13 mouse cellular contexts compared by ENCODE assay signal in genomic region chr11:33193695-33194094, GRCm38 (mm10). TPM values are rescaled to one million over a fixed set of nuclear protein-coding genes. Genes with fewer than 3 reads are reported as not detected.
DNase-seq lines count a peak whose midpoint lies in the region; ATAC-seq lines count a peak whose summit lies in the region.
"Had no signal": no experiment of that assay in that cellular context is flagged by ENCODE, and none has a peak within 500 bp of the region (broad histone marks: within the 10 kb centered on the region; RNA-seq: fewer than 3 reads in every experiment).

No protein-coding gene starts in this region.

- H3K9me3 ChIP-seq in kidney, embryonic 14.5 days (ENCODE audit: control insufficient read depth, low read length): peaks cover 7% of the 10 kb centered on the region; the same call in 1 of the 2 replicates
- no peaks in the 10 kb centered on the region for H3K9me3 ChIP-seq in hindbrain, embryonic 15.5 days
- peaks cover 3% of the 10 kb centered on the region; the same call in 1 of the 2 replicates for H3K9me3 ChIP-seq in neural tube, embryonic 11.5 days (ENCODE audit: control insufficient read depth, low read length)
- H3K9me3 ChIP-seq: liver, embryonic 13.5 days had no signal

- no peak overlapping the region for H3K4me3 ChIP-seq in kidney, embryonic 14.5 days (ENCODE audit: low read length)
- no peak overlapping the region for H3K4me3 ChIP-seq in hindbrain, embryonic 15.5 days
- no peak overlapping the region for H3K4me3 ChIP-seq in neural tube, embryonic 11.5 days (ENCODE audit: low read depth, low read length)
- H3K4me3 ChIP-seq: liver, embryonic 13.5 days had no signal

- no peak overlapping the region for H3K9ac ChIP-seq in kidney, embryonic 14.5 days (ENCODE audit: low read depth, low read length)
- H3K9ac ChIP-seq in hindbrain, embryonic 15.5 days: no peak overlapping the region
- no peak overlapping the region for H3K9ac ChIP-seq in neural tube, embryonic 11.5 days (ENCODE audit: low read length)
- H3K9ac ChIP-seq: liver, embryonic 13.5 days had no signal

- H3K36me3 ChIP-seq in kidney, embryonic 14.5 days (ENCODE audit: control insufficient read depth, insufficient read depth, low read length): no peaks in the 10 kb centered on the region
- no peaks in the 10 kb centered on the region for H3K36me3 ChIP-seq in hindbrain, embryonic 15.5 days
- no peaks in the 10 kb centered on the region for H3K36me3 ChIP-seq in neural tube, embryonic 11.5 days (ENCODE audit: control insufficient read depth, insufficient read depth, low read length)
- H3K36me3 ChIP-seq: liver, embryonic 13.5 days had no signal

- ATAC-seq in kidney, embryonic 14.5 days (ENCODE audit: low FRiP score, low TSS enrichment): 0 out of 2 replicates have a peak, but pooled peaks have one; percentile 49
- ATAC-seq in hindbrain, embryonic 15.5 days (ENCODE audit: low FRiP score, low read depth): peak; percentile 52; the same call in 1 of the 2 replicates
- no peak for ATAC-seq in neural tube, embryonic 11.5 days (ENCODE audit: insufficient read depth, low FRiP score, low TSS enrichment)

- H3K27ac ChIP-seq in kidney, embryonic 14.5 days (ENCODE audit: low read depth, low read length): no peak overlapping the region
- no peak overlapping the region for H3K27ac ChIP-seq in hindbrain, embryonic 15.5 days (replicated peaks)
- no peak overlapping the region for H3K27ac ChIP-seq in neural tube, embryonic 11.5 days (ENCODE audit: low read depth, low read length)
- H3K27ac ChIP-seq: liver, embryonic 13.5 days had no signal

- H3K4me2 ChIP-seq in kidney, embryonic 14.5 days (replicated peaks; ENCODE audit: low read depth, low read length): no peak overlapping the region
- peak overlapping the region; percentile 3; the same call in 1 of the 2 replicates for H3K4me2 ChIP-seq in hindbrain, embryonic 15.5 days
- H3K4me2 ChIP-seq in neural tube, embryonic 11.5 days (ENCODE audit: low read depth): no peak overlapping the region
- H3K4me2 ChIP-seq: liver, embryonic 13.5 days had no signal

- H3K27me3 ChIP-seq in kidney, embryonic 14.5 days (ENCODE audit: control insufficient read depth, insufficient read depth, low read length): peaks cover 78% of the 10 kb centered on the region
- peaks cover 69% of the 10 kb centered on the region for H3K27me3 ChIP-seq in hindbrain, embryonic 15.5 days
- H3K27me3 ChIP-seq in neural tube, embryonic 11.5 days (ENCODE audit: control insufficient read depth, insufficient read depth, low read length): peaks cover 62% of the 10 kb centered on the region

- H3K4me1 ChIP-seq in kidney, embryonic 14.5 days (ENCODE audit: control insufficient read depth, insufficient read depth, low read length): no peaks in the 10 kb centered on the region
- peaks cover 6% of the 10 kb centered on the region; the same call in 1 of the 2 replicates for H3K4me1 ChIP-seq in hindbrain, embryonic 15.5 days (replicated peaks)
- H3K4me1 ChIP-seq in neural tube, embryonic 11.5 days (ENCODE audit: control insufficient read depth, insufficient read depth, low read length): no peaks in the 10 kb centered on the region
- H3K4me1 ChIP-seq: liver, embryonic 13.5 days had no signal

- WGBS in kidney, embryonic 14.5 days: 2% methylated on average over 12 of the region's 12 CpGs
- 1% methylated on average over 12 of the region's 12 CpGs for WGBS in hindbrain, embryonic 15.5 days
- WGBS in neural tube, embryonic 11.5 days: 4% methylated on average over 11 of the region's 12 CpGs

- DNase-seq in kidney, postnatal 36 days: no peak
- peak; percentile 68 for DNase-seq in embryo, embryonic 11 days
- peak; percentile 34 for DNase-seq in neural tube, embryonic 11.5 days (ENCODE audit: low spot score)
- no peak for DNase-seq in gastrocnemius, adult 8-10 months (ENCODE audit: low spot score in 2 of 2)
- DNase-seq in layer of hippocampus, adult 11-12 months (ENCODE audit: low spot score): no peak
- DNase-seq: adrenal gland, adult 2 months; cerebellum, adult 9-11 months; liver, embryonic 13.5 days; right cerebral cortex, adult 18-20 months had no signal

RNA-seq across cellular contexts. Expression of gene Tlx3, which starts 9.7 kb away (rescaled TPM):
- polyA plus RNA-seq in kidney, embryonic 14.5 days (2014; fragmentation: Nextera tagmentation; extraction: Ambion mirVana): 0.13 TPM in 1 of 2 replicates, not detected in the other
- polyA plus RNA-seq in hindbrain, embryonic 15.5 days (2015; fragmentation: Nextera tagmentation; extraction: Ambion mirVana): 15.0 and 18.1 TPM in 2 replicates
- polyA plus RNA-seq in neural tube, embryonic 11.5 days (2014; fragmentation: Nextera tagmentation; extraction: Ambion mirVana): 22.4 and 28.5 TPM in 2 replicates
- total RNA-seq in gastrocnemius, adult 8-10 months (2022): not detected
- total RNA-seq: layer of hippocampus, adult 8-10 months had no signal
- polyA plus RNA-seq: heart, postnatal 0 days; liver, embryonic 13.5 days had no signal

RNA-seq across cellular contexts. Expression of gene Npm1, which starts 30.7 kb away (rescaled TPM):
- polyA plus RNA-seq in kidney, embryonic 14.5 days (2014; fragmentation: Nextera tagmentation; extraction: Ambion mirVana): 1,562 and 1,907 TPM in 2 replicates
- 377 and 402 TPM in 2 replicates for polyA plus RNA-seq in hindbrain, embryonic 15.5 days (2015; fragmentation: Nextera tagmentation; extraction: Ambion mirVana)
- polyA plus RNA-seq in neural tube, embryonic 11.5 days (2014; fragmentation: Nextera tagmentation; extraction: Ambion mirVana): 1,037 and 1,076 TPM in 2 replicates
- total RNA-seq in gastrocnemius, adult 8-10 months (2022): 100 to 1,000 TPM; 118 to 161 (median 130) TPM

RNA-seq across cellular contexts. Expression of gene Fgf18, which starts 46.5 kb away (rescaled TPM):
- 3.0 and 4.0 TPM in 2 replicates for polyA plus RNA-seq in kidney, embryonic 14.5 days (2014; fragmentation: Nextera tagmentation; extraction: Ambion mirVana)
- polyA plus RNA-seq in hindbrain, embryonic 15.5 days (2015; fragmentation: Nextera tagmentation; extraction: Ambion mirVana): 7.1 and 7.4 TPM in 2 replicates
- polyA plus RNA-seq in neural tube, embryonic 11.5 days (2014; fragmentation: Nextera tagmentation; extraction: Ambion mirVana): 6.8 and 9.9 TPM in 2 replicates
- total RNA-seq in gastrocnemius, adult 8-10 months (2022): 1 to 10 TPM in 2 of 4 experiments, under 1 TPM in 2; 0.54 to 2.1 (median 0.94) TPM

Comparison
In these comparisons a context has a peak if more than half of its experiments do, and no peak if none do; other contexts are left out.
1. DNase-seq: peak in embryo, embryonic 11 days (single experiment) and neural tube, embryonic 11.5 days (single experiment); none in kidney, postnatal 36 days (0 of 2), gastrocnemius, adult 8-10 months (0 of 2) and layer of hippocampus, adult 11-12 months (single experiment).
2. RNA of gene Tlx3, which starts 9.7 kb away (polyA plus RNA-seq): 22.4 to 28.5 TPM in neural tube, embryonic 11.5 days and 15.0 to 18.1 TPM in hindbrain, embryonic 15.5 days; 0.13 TPM in kidney, embryonic 14.5 days; every median in the first group is over 10 times any median in the second.